Mouse (Mus musculus): ENCODE measurements around the gene Uncx. TPM values are rescaled to one million over a fixed set of nuclear protein-coding genes. Genes with fewer than 3 reads are reported as not detected.
A peak's percentile ranks its signal among the peaks of the same experiment; 100 is the strongest.

The Uncx gene
- polyA plus RNA-seq (2014; fragmentation: Nextera tagmentation; extraction: Ambion mirVana), result not detected in 2 replicates

- Histone ChIP-seq H3K9me3 (ENCODE audit: low read depth, low read length) (no peaks in the 10 kb centered on the region), H3K27ac (ENCODE audit: low read depth) (no peak within 1 kb of the TSS), H3K27me3 (ENCODE audit: insufficient read depth, low read length) (peaks cover 98% of the 10 kb centered on the region), H3K9ac (no peak within 1 kb of the TSS), H3K4me1 (ENCODE audit: insufficient read depth) (no peaks in the 10 kb centered on the region), H3K36me3 (ENCODE audit: insufficient read depth) (no peaks in the 10 kb centered on the region), H3K4me3 (ENCODE audit: low read depth, low read length) (peak within 1 kb of the TSS; percentile 17; the same call in 1 of the 2 replicates), H3K4me2 (peak within 1 kb of the TSS; percentile 26; the same call in 1 of the 2 replicates)
- under 1% methylated on average over 15 of the region's 15 CpGs for WGBS
- no peak for TF ChIP-seq CTCF (IDR thresholded peaks at IDR 0.05; ENCODE audit: low read depth)
- no peak for DNase-seq
- ATAC-seq (ENCODE audit: insufficient read depth), result no peak
These were observed at the start of gene Uncx for GRCm38 (mm10) chr5:139543214-139543613. Uncx (plus strand) TSS chr5:139543494.

DNA sequence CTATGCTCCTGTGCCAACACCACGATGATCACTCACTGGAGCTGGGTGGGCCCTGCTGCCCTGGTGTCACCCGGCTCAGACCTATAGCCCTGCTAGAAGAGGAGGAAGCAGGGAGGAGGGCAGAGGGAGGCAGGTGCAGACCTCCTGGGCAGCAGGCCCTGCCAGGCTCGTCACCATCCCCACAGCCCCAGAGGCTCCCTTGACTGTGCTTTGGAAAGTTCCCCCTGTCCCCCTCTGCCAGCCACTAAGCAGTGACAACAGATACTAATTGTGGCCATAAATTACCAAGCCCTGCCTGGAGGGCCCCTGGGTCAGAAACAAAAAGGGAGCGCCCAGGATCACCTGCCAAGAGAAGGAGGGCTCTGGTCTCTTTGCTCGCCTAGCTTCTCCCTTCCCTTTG, 49.6 kb upstream of the Uncx start:
- Histone ChIP-seq H3K27ac (ENCODE audit: low read depth) (no peak overlapping the region), H3K9ac (no peak overlapping the region), H3K36me3 (ENCODE audit: insufficient read depth) (no peaks in the 10 kb centered on the region), H3K4me3 (ENCODE audit: low read depth, low read length) (no peak overlapping the region), H3K4me1 (ENCODE audit: insufficient read depth) (no peaks in the 10 kb centered on the region), H3K9me3 (ENCODE audit: low read depth, low read length) (no peaks in the 10 kb centered on the region), H3K4me2 (no peak overlapping the region), H3K27me3 (ENCODE audit: insufficient read depth, low read length) (peaks cover 16% of the 10 kb centered on the region; the same call in 1 of the 2 replicates)
- no peak for TF ChIP-seq CTCF (IDR thresholded peaks at IDR 0.05; ENCODE audit: low read depth)
- ATAC-seq (ENCODE audit: insufficient read depth) (no peak), DNase-seq (no peak)
- WGBS, result 63% methylated on average over 5 of the region's 5 CpGs

DNA sequence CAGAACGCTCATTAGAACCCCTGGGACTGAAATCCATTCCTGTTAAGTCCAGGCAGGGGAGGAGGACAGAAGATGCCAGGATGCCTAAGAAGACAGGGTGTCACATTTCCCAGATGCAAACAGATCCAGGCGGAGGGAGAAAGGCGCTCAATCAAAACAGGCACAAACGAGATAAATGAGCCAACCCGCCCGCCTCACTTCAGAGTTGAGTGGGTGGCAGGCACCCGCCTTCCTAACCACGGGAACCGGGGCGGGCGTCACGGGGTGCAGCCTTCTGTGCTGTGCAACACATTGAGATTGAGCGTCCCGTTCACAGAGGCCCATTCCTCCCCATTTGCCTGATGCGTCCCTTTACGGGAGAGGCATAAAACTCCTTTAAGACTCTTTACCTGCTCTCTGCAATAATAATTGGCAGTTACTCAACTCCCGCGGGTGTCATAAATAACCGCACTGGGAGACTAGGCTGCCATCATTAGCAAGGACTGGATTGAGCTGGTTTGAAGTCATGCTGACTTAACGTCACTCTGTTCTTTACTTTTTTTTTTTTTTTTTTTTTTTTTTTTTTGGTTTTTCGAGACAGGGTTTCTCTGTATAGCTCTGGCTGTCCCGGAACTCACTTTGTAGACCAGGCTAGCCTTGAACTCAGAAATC, 48.1 kb upstream of the Uncx start:
- no peaks in the 10 kb centered on the region for H3K36me3 ChIP-seq (ENCODE audit: insufficient read depth)
- ATAC-seq (ENCODE audit: insufficient read depth) (no peak), DNase-seq (no peak)
- no peak overlapping the region for H3K9ac ChIP-seq
- WGBS, result 28% methylated on average over 22 of the region's 22 CpGs
- no peak for TF ChIP-seq CTCF (IDR thresholded peaks at IDR 0.05; ENCODE audit: low read depth)
- no peaks in the 10 kb centered on the region for H3K9me3 ChIP-seq (ENCODE audit: low read depth, low read length)
- peaks cover 16% of the 10 kb centered on the region; the same call in 1 of the 2 replicates for H3K27me3 ChIP-seq (ENCODE audit: insufficient read depth, low read length)
- no peak overlapping the region for H3K4me3 ChIP-seq (ENCODE audit: low read depth, low read length)
- H3K4me1 ChIP-seq (ENCODE audit: insufficient read depth), result no peaks in the 10 kb centered on the region
- no peak overlapping the region for H3K4me2 ChIP-seq
- H3K27ac ChIP-seq (ENCODE audit: low read depth), result no peak overlapping the region

- H3K4me3 ChIP-seq (ENCODE audit: low read depth, low read length), result no peak overlapping the region
- ATAC-seq (ENCODE audit: insufficient read depth), result no peak
- no peaks in the 10 kb centered on the region for H3K36me3 ChIP-seq (ENCODE audit: insufficient read depth)
- H3K27me3 ChIP-seq (ENCODE audit: insufficient read depth, low read length), result peaks cover 16% of the 10 kb centered on the region; the same call in 1 of the 2 replicates
- H3K27ac ChIP-seq (ENCODE audit: low read depth), result no peak overlapping the region
- H3K9ac ChIP-seq, result no peak overlapping the region
- H3K9me3 ChIP-seq (ENCODE audit: low read depth, low read length), result no peaks in the 10 kb centered on the region
- peak; percentile 16; the same call in 1 of the 2 replicates for TF ChIP-seq CTCF (IDR thresholded peaks at IDR 0.05; ENCODE audit: low read depth)
- no peak for DNase-seq
- no peaks in the 10 kb centered on the region for H3K4me1 ChIP-seq (ENCODE audit: insufficient read depth)
- WGBS, result 51% methylated on average over 5 of the region's 5 CpGs
- no peak overlapping the region for H3K4me2 ChIP-seq
These were observed 46.4 kb upstream of the Uncx start for GRCm38 (mm10) chr5:139496939-139497338.

DNA sequence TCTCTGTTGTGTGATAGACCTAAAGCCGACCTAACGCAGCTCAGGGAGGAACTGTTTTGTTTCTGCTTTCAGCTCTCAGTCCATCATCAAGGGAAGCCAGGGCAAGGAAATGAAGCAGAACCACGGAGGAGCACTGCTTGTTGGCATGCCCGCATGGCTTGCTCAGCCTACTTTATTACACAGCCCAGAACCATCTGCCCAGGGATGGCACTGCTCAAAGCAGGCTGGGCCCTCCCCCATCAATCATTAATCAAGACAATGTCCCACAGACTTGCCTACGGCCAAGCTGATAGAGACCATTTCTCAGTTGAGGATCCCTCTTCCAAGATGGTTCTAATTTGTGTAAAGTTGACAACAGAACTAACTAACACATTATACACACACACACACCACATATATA, 44.5 kb upstream of the Uncx start:
- Histone ChIP-seq H3K4me3 (ENCODE audit: low read depth, low read length) (no peak overlapping the region), H3K4me2 (no peak overlapping the region), H3K27ac (ENCODE audit: low read depth) (no peak overlapping the region), H3K36me3 (ENCODE audit: insufficient read depth) (no peaks in the 10 kb centered on the region), H3K9me3 (ENCODE audit: low read depth, low read length) (no peaks in the 10 kb centered on the region), H3K4me1 (ENCODE audit: insufficient read depth) (no peaks in the 10 kb centered on the region), H3K9ac (no peak overlapping the region), H3K27me3 (ENCODE audit: insufficient read depth, low read length) (peaks cover 12% of the 10 kb centered on the region; the same call in 1 of the 2 replicates)
- TF ChIP-seq CTCF (IDR thresholded peaks at IDR 0.05; ENCODE audit: low read depth), result no peak
- WGBS, result 45% methylated on average over 5 of the region's 5 CpGs
- no peak for ATAC-seq (ENCODE audit: insufficient read depth)
- DNase-seq, result no peak

GRCm38 (mm10) chr5:139502281-139502680, 41.0 kb upstream of the Uncx start:
- no peak for TF ChIP-seq CTCF (IDR thresholded peaks at IDR 0.05; ENCODE audit: low read depth)
- no peak overlapping the region for H3K9ac ChIP-seq
- no peak for ATAC-seq (ENCODE audit: insufficient read depth)
- 75% methylated on average over 14 of the region's 14 CpGs for WGBS
- no peaks in the 10 kb centered on the region for H3K27me3 ChIP-seq (ENCODE audit: insufficient read depth, low read length)
- H3K4me1 ChIP-seq (ENCODE audit: insufficient read depth), result no peaks in the 10 kb centered on the region
- no peak overlapping the region for H3K4me3 ChIP-seq (ENCODE audit: low read depth, low read length)
- H3K9me3 ChIP-seq (ENCODE audit: low read depth, low read length), result no peaks in the 10 kb centered on the region
- no peaks in the 10 kb centered on the region for H3K36me3 ChIP-seq (ENCODE audit: insufficient read depth)
- no peak overlapping the region for H3K27ac ChIP-seq (ENCODE audit: low read depth)
- H3K4me2 ChIP-seq, result no peak overlapping the region
- DNase-seq, result no peak

DNA sequence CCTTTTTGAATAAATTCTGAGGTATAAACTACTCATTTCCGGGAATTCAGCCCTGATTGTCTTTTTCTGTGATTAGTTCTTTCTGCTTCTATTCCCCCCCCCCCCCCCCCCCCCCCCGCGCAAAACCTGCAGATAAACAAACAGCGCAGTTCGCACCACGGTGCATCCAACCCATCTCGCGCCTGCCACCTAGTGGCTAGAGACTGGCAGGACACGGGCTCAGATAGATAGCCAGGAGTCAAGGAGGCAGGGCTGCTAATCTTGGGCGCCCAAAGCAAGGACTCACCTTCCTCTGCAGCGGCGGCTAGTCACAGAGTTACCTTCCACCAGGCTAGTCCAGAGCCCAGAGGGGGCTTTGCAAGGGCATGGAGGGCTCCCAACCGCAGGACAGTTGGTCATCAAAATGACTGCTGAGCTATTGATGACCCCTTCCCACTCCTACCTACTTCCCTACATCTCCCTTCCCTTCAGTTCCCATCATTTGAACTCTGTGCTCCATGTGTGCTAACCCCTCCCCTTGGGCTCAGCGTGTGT, 38.2 kb upstream of the Uncx start:
- no peaks in the 10 kb centered on the region; the same call in 1 of the 2 replicates for H3K27me3 ChIP-seq (ENCODE audit: insufficient read depth, low read length)
- ATAC-seq (ENCODE audit: insufficient read depth), result peak; percentile 56; the same call in 1 of the 2 replicates
- 4% methylated on average over 12 of the region's 14 CpGs for WGBS

More for the DNA sequence above, 38.2 kb upstream of the Uncx start:
- Histone ChIP-seq H3K4me2 (no peak overlapping the region), H3K4me1 (ENCODE audit: insufficient read depth) (no peaks in the 10 kb centered on the region), H3K36me3 (ENCODE audit: insufficient read depth) (no peaks in the 10 kb centered on the region), H3K9ac (no peak overlapping the region), H3K9me3 (ENCODE audit: low read depth, low read length) (no peaks in the 10 kb centered on the region), H3K27ac (ENCODE audit: low read depth) (no peak overlapping the region), H3K4me3 (ENCODE audit: low read depth, low read length) (no peak overlapping the region)
- DNase-seq, result peak; percentile 89
- peak; percentile 85 for TF ChIP-seq CTCF (IDR thresholded peaks at IDR 0.05; ENCODE audit: low read depth)
